Mouse (Mus musculus) kidney, adult 2 months (tissue): ENCODE measurements at regions not wholly inside any gene's neighbourhood (a gene's known extent, or its start where the extent isn't known, plus 50 kb on each side); places are given as distances from the start of the nearest gene placed in this dataset.
"Not testable (repeated sequence)": the region's sequence is repeated elsewhere in the genome, so short reads cannot be mapped to it uniquely, and the experiment has no call there.

Experiments
- DNase-seq: peaks from one replicate; pipeline ENCODE4 v3.0.0; 2021
- H3K27ac ChIP-seq: fragments of 200-500 bp; 2 replicates; pipeline ENCODE4 v1.5.1; 2012; ENCODE audit warnings: low read depth, low read length, control low read depth, inconsistent platforms; ENCODE audit not compliant: insufficient read depth
- H3K27me3 ChIP-seq: fragments of 200-500 bp; replicated peaks from 2 replicates; pipeline ENCODE4 v1.6.1; 2012; ENCODE audit warnings: mild to moderate bottlenecking, moderate library complexity, low read length, inconsistent platforms; ENCODE audit not compliant: control insufficient read depth, insufficient read depth
- H3K36me3 ChIP-seq: fragments of 200-500 bp; 2 replicates; pipeline ENCODE4 v1.6.1; 2012; ENCODE audit warnings: mild to moderate bottlenecking, moderate library complexity, low read length, inconsistent platforms; ENCODE audit not compliant: control insufficient read depth, insufficient read depth
- H3K4me1 ChIP-seq: fragments of 200-500 bp; 2 replicates; pipeline ENCODE4 v1.6.1; 2011; ENCODE audit warnings: low read length; ENCODE audit not compliant: control insufficient read depth, insufficient read depth
- H3K4me3 ChIP-seq: fragments of 200-500 bp; 2 replicates; pipeline ENCODE4 v1.5.1; 2011; ENCODE audit warnings: mild to moderate bottlenecking, low read depth, low read length, control low read depth; ENCODE audit not compliant: insufficient read depth
- CTCF ChIP-seq: fragments of 200-500 bp; conservative IDR thresholded peaks from 2 replicates; pipeline ENCODE4 v1.5.1; 2011; ENCODE audit warnings: low read depth, mild to moderate bottlenecking, control low read depth, low read length, moderate library complexity, mixed read lengths; ENCODE audit not compliant: insufficient read depth, insufficient read length
- POLR2A ChIP-seq: fragments of 200-500 bp; IDR thresholded peaks from one replicate; pipeline ENCODE4 v1.6.1; 2011; ENCODE audit warnings: low read depth, low read length, control low read depth
- WGBS: fragments of 180-500 bp; shearing (Covaris S2); methylation state at CpG from one replicate; pipeline ENCODE4 v1.1.7; 2018; 5-methylcytosine and 5-hydroxymethylcytosine counted together

DNA sequence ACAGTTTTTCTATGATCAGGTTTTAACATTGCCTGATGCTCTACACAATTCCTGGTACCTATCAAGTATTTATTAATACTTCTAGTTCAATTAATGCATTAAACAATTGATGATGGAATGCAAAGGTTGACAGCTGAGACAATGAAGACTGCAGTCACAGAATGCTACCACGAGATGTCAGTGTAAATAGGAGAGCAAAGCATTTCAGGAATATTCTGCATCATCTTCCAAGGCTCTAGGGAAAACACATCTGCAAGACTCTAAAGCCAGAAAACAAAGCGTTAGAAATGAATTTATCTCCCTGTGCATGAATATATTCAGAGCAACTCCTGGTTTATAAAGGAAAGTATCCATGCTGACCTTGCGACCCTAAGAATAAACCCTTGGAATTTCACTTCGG lies 210.6 kb downstream of the Trib2 start:
- WGBS = 44% methylated on average over 4 of the region's 4 CpGs
- H3K27ac ChIP-seq = peak overlapping the region; percentile 71
- H3K4me3 ChIP-seq = no peak overlapping the region

DNA sequence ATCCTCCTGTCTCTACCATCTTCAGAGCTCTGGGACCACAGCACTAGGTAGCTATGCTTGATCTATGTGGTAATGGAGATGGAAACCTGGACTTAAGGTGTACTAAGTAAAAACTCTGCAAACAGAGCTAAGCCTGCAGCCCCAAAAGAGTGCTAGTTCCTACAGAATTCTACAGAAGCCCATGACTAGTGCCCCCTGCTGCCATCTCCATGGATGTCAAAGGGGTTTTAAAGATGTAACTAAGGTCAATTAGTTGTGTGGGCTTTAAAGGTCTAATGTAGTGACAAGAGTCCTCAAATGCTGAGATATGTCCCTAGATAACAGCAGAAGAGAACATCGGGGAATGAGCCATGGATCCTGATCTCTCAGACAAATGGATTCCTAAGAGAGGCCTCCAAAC lies 212.1 kb downstream of the Trib2 start:
- Histone ChIP-seq H3K27ac (no peak overlapping the region), H3K27me3 (no peaks in the 10 kb centered on the region), H3K4me1 (no peaks in the 10 kb centered on the region), H3K36me3 (no peaks in the 10 kb centered on the region), H3K4me3 (no peak overlapping the region)
- DNase-seq = no peak
- no peak for TF ChIP-seq CTCF
- no peak for TF ChIP-seq POLR2A
- 90% methylated on average over 1 of the region's 1 CpGs for WGBS

More for the DNA sequence above, 210.6 kb downstream of the Trib2 start:
- no peaks in the 10 kb centered on the region for H3K4me1 ChIP-seq
- TF ChIP-seq POLR2A (no peak), CTCF (peak; percentile 34; the same call in 1 of the 2 replicates)
- no peaks in the 10 kb centered on the region for H3K27me3 ChIP-seq
- peak; percentile 59 for DNase-seq
- no peaks in the 10 kb centered on the region for H3K36me3 ChIP-seq

DNA sequence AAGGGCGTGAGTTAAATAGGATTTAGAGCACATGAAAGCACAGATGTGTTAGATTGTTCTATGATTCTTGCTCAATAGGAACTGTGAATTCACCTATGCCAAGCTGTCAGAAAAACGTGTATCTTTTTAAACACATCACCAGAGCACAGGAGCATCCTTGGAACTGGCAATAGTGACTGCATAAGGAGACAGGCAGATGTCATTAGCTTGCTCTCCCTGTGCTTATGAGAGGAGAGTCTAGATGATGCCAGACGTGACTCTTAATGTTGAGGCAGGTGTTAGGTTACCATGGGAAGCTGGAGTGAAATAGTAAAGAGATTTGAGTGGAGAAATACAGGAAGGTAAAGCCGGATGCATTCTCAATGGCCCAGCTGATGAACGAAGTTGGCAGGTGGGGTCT lies 212.8 kb downstream of the Trib2 start:
- 64% methylated on average over 5 of the region's 5 CpGs for WGBS
- H3K4me3 ChIP-seq = no peak overlapping the region
- no peaks in the 10 kb centered on the region for H3K36me3 ChIP-seq
- H3K27me3 ChIP-seq = no peaks in the 10 kb centered on the region
- H3K27ac ChIP-seq = no peak overlapping the region
- TF ChIP-seq POLR2A = no peak
- TF ChIP-seq CTCF = no peak
- no peak for DNase-seq
- no peaks in the 10 kb centered on the region for H3K4me1 ChIP-seq

DNA sequence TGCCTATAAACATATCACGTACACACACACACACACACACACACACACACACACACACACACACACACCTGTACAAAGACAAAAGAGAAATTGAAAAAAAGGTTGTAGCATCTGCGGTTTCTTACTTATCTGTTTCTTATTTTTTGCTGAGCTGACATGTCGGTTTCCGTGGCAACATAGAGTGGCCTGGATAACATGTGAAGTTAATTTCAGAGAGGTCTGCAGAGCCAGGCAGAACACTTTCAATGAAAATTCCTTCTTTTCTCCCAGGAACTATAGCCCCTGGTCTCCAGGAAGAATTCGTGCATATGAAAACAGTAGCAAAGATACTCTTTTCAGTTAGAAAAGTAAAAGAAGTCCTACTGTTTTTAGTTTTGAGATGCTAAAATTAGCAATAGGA lies 213.4 kb downstream of the Trib2 start:
- no peaks in the 10 kb centered on the region for H3K27me3 ChIP-seq
- no peaks in the 10 kb centered on the region for H3K4me1 ChIP-seq
- no peaks in the 10 kb centered on the region for H3K36me3 ChIP-seq
- no peak overlapping the region for H3K4me3 ChIP-seq
- no peak overlapping the region for H3K27ac ChIP-seq
- WGBS = 77% methylated on average over 5 of the region's 5 CpGs
- no peak for TF ChIP-seq CTCF
- no peak for TF ChIP-seq POLR2A
- no peak for DNase-seq

DNA sequence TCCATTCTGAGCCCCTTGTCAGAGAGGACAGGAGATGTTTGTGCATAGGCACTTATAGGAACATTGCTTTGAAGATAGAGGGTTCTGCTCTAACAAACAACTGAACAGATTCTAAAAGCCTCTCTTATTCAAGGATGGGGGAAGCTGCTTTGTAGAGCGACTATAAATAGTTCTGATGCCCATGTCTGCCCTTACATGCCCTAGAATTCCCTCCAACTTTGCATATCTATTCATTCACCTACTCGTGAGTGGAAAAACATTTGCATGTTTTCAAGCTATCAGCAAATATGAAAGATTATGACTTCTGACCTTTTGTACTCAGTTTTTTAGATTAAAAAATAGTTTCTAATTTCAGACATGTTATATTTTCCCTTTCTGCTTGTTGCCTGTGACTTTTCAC lies 222.0 kb downstream of the Trib2 start:
- DNase-seq = no peak
- Histone ChIP-seq H3K27me3 (no peaks in the 10 kb centered on the region), H3K4me3 (no peak overlapping the region), H3K36me3 (no peaks in the 10 kb centered on the region), H3K4me1 (no peaks in the 10 kb centered on the region), H3K27ac (no peak overlapping the region)
- WGBS = 50% methylated on average over 2 of the region's 2 CpGs
- TF ChIP-seq CTCF (no peak), POLR2A (no peak)

DNA sequence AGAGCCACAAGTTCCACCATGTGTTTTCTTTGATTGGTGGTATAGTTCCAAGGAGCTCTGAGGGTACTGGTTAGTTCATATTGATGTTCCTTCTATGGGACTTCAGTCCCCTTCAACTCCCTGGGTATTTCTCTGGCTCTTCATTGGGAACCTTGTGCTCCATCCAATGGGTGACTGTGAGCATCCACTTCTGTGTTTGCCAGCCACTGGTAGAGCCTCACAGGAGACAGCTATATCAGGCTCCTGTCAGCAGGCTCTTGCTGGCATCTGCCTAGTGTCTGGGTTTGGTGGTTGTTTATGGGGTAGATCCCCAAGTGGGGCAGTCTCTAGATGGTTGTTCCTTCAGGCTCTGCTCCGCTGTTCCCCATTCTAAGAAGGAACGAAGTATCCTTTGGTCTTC lies 228.9 kb downstream of the Trib2 start:
- H3K27ac ChIP-seq, H3K36me3 ChIP-seq, H3K27me3 ChIP-seq, DNase-seq, H3K4me3 ChIP-seq, H3K4me1 ChIP-seq: not testable (repeated sequence)
- 95% methylated on average over 2 of the region's 2 CpGs for WGBS

DNA sequence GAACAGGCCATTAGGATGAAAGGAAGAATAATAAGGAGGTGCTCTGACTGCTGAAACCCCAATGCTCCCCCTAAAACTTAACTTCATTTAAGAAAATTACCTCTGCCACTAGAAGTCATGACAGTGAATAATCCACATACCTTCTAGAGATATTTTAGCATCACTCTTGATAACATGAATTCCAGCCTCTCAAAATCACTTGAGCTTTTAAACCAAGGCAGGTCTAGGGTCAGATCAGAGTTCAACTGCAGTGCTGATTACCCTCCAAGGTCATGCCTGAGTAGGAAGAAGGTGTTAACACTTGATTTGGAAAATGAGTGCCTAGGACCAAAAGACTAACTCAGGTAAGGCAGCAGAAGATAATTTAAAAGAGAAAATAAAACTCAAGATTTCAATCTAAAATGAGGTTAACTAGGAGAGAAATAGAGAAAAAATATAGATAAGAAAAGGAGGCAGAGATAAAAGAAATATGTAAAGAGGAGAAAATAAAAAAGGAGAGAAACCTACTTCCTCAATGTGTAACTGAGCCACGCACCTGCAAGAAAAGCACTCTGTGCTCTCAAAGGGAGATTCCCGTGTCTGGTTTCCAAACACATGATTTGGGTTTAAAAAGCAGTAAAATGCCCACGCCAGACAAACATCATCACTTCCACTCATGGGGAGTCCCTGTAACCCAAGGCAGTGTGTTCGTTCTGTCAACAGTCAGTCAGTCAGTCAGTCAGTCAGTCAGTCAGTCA lies 229.8 kb downstream of the Trib2 start:
- no peak overlapping the region for H3K4me3 ChIP-seq
- no peaks in the 10 kb centered on the region for H3K27me3 ChIP-seq
- WGBS = 82% methylated on average over 4 of the region's 4 CpGs
- H3K36me3 ChIP-seq = no peaks in the 10 kb centered on the region
- no peaks in the 10 kb centered on the region for H3K4me1 ChIP-seq
- DNase-seq = no peak
- TF ChIP-seq POLR2A = no peak
- no peak for TF ChIP-seq CTCF
- no peak overlapping the region for H3K27ac ChIP-seq

DNA sequence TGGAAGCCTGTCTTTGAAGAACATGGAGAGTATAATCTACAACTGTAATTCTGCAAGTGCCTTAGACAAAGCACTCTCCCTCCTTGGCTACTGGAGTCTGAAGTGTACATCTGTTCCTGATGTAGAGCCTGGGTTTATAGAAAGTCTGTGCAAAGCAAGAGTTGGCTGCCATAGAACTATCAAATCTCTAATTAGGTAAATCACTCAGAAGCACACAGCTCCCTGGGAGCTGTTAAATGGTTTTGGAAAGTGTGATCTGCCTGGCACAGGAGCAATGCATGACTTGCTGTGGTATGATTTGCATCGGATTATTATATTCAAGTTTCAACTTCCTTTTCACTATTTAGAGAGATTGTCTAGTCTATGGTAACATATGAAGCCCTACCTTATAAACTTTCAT lies 230.9 kb downstream of the Trib2 start:
- no peak for DNase-seq
- no peak overlapping the region for H3K27ac ChIP-seq
- no peak overlapping the region for H3K4me3 ChIP-seq
- no peaks in the 10 kb centered on the region for H3K4me1 ChIP-seq
- TF ChIP-seq CTCF (no peak), POLR2A (no peak)
- H3K36me3 ChIP-seq = no peaks in the 10 kb centered on the region
- 85% methylated on average over 1 of the region's 1 CpGs for WGBS
- no peaks in the 10 kb centered on the region for H3K27me3 ChIP-seq
